Mouse (Mus musculus) testis, adult 2 months (tissue): ENCODE measurements around the gene Syn3.
"Not testable (repeated sequence)": the region's sequence is repeated elsewhere in the genome, so short reads cannot be mapped to it uniquely, and the experiment has no call there.

Source experiments
- CTCF ChIP-seq: fragments of 200-500 bp; IDR thresholded peaks from 2 replicates; pipeline ENCODE4 v1.5.1; 2012; ENCODE audit warnings: low read depth, mild to moderate bottlenecking, inconsistent platforms, low read length, moderate library complexity; ENCODE audit not compliant: control insufficient read depth, insufficient read depth, insufficient replicate concordance
- POLR2A ChIP-seq: fragments of 200-500 bp; IDR thresholded peaks from 2 replicates; pipeline ENCODE4 v1.6.1; 2012; ENCODE audit warnings: low read depth, mild to moderate bottlenecking, inconsistent platforms, low read length, moderate library complexity; ENCODE audit not compliant: control insufficient read depth

- not testable (repeated sequence) for TF ChIP-seq CTCF, POLR2A
Observed at GRCm38 (mm10) chr10:86026807-86027206, 471.9 kb downstream of the Syn3 start.
